Mouse (Mus musculus) intestine, embryonic 15.5 days (tissue): ENCODE measurements around the gene Nup133. TPM values are rescaled to one million over a fixed set of nuclear protein-coding genes. Genes with fewer than 3 reads are reported as not detected.

Experiments
- ATAC-seq: fragments of 200-750 bp; cut with Nextera tagmentation; 2 replicates; pipeline ENCODE4 v1.8.0; 2017; ENCODE audit warnings: moderate TSS enrichment, moderate library complexity
- H3K27ac ChIP-seq: fragments of 300-500 bp; sonication (generic); 2 replicates; pipeline ENCODE4 v1.5.1; 2015; ENCODE audit warnings: mild to moderate bottlenecking, inconsistent platforms
- H3K27me3 ChIP-seq: fragments of 300-500 bp; sonication (generic); replicated peaks from 2 replicates; pipeline ENCODE4 v1.6.1; 2015; ENCODE audit warnings: inconsistent platforms
- H3K36me3 ChIP-seq: fragments of 300-500 bp; sonication (generic); 2 replicates; pipeline ENCODE4 v1.6.1; 2015; ENCODE audit warnings: inconsistent platforms
- H3K4me1 ChIP-seq: fragments of 300-500 bp; sonication (generic); replicated peaks from 2 replicates; pipeline ENCODE4 v1.6.1; 2015; ENCODE audit warnings: inconsistent platforms
- H3K4me2 ChIP-seq: fragments of 300-500 bp; sonication (generic); replicated peaks from 2 replicates; pipeline ENCODE4 v1.6.1; 2015; ENCODE audit warnings: mild to moderate bottlenecking, inconsistent platforms
- H3K4me3 ChIP-seq: fragments of 300-500 bp; sonication (generic); replicated peaks from 2 replicates; pipeline ENCODE4 v1.5.1; 2015; ENCODE audit warnings: inconsistent platforms
- H3K9ac ChIP-seq: fragments of 300-500 bp; sonication (generic); 2 replicates; pipeline ENCODE4 v1.6.1; 2015; ENCODE audit warnings: inconsistent platforms
- H3K9me3 ChIP-seq: fragments of 300-500 bp; sonication (generic); 2 replicates; pipeline ENCODE4 v1.6.1; 2016; ENCODE audit warnings: inconsistent platforms
- WGBS: fragments of 180-500 bp; shearing (Covaris S2); methylation state at CpG from one replicate; pipeline ENCODE4 v1.1.7; 2015; 5-methylcytosine and 5-hydroxymethylcytosine counted together
- polyA plus RNA-seq: library from polyadenylated mRNA; unstranded; fragments of >200 nt; fragmentation: Nextera tagmentation; extraction: Ambion mirVana; gene quantifications from 2 replicates; pipeline ENCODE4 v1.2.1, GENCODE M21; 2015

Nup133 gene
- polyA plus RNA-seq, 1 experiment from 2014 or later, result 34.0 TPM

GRCm38 (mm10) chr8:123950077-123950802 lies 1.2 kb upstream of the Nup133 start:
- Histone ChIP-seq H3K9me3 (no peaks in the 10 kb centered on the region), H3K27me3 (no peaks in the 10 kb centered on the region), H3K4me3 (peak overlapping the region; percentile 100), H3K36me3 (peaks cover 9% of the 10 kb centered on the region), H3K9ac (peak overlapping the region; percentile 89), H3K4me2 (peak overlapping the region; percentile 94), H3K27ac (peak overlapping the region; percentile 90; the same call in 1 of the 2 replicates), H3K4me1 (peaks cover 5% of the 10 kb centered on the region)
- peak; percentile 42 for ATAC-seq
- 28% methylated on average over 10 of the region's 10 CpGs for WGBS

GRCm38 (mm10) chr8:123949686-123949986 lies 571 bp upstream of the Nup133 start:
- 2% methylated on average over 10 of the region's 10 CpGs for WGBS
- peak; percentile 48 for ATAC-seq
- Histone ChIP-seq H3K9ac (peak overlapping the region; percentile 89), H3K4me3 (peak overlapping the region; percentile 100), H3K9me3 (no peaks in the 10 kb centered on the region), H3K4me1 (peaks cover 5% of the 10 kb centered on the region), H3K4me2 (peak overlapping the region; percentile 94), H3K27ac (peak overlapping the region; percentile 90), H3K36me3 (peaks cover 9% of the 10 kb centered on the region), H3K27me3 (no peaks in the 10 kb centered on the region)

- ATAC-seq, result no peak
- no peak overlapping the region for H3K27ac ChIP-seq
- no peak overlapping the region for H3K4me2 ChIP-seq
- no peak overlapping the region for H3K4me3 ChIP-seq
- 92% methylated on average over 7 of the region's 7 CpGs for WGBS
- H3K9ac ChIP-seq, result no peak overlapping the region
- no peaks in the 10 kb centered on the region for H3K4me1 ChIP-seq
- peaks cover 28% of the 10 kb centered on the region for H3K36me3 ChIP-seq
- no peaks in the 10 kb centered on the region for H3K27me3 ChIP-seq
- no peaks in the 10 kb centered on the region for H3K9me3 ChIP-seq
Observed at GRCm38 (mm10) chr8:123929026-123929425, 20.0 kb downstream of the Nup133 start.

DNA sequence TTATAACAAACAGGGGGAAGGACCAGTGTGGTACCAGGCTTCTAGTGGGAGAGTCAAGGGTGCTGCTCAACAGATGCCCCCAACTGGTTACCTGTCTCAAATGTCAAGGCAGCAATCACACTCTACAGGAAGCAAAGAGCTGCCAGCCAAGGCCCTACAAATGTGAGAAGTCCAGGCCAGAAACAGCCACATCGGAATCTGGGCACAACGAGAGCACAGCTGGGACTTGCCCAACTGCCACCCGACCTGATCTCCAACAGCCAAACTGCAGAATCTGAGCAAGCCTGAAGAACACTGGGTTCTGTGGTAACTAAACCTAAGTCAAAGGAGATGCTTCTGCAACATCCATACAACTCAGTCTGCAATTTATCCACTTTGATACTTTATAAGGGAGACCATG lies 23.4 kb downstream of the Nup133 start:
- Histone ChIP-seq H3K27ac (no peak overlapping the region), H3K9ac (no peak overlapping the region), H3K4me1 (no peaks in the 10 kb centered on the region), H3K4me2 (no peak overlapping the region), H3K4me3 (no peak overlapping the region), H3K9me3 (no peaks in the 10 kb centered on the region), H3K36me3 (peaks cover 50% of the 10 kb centered on the region), H3K27me3 (no peaks in the 10 kb centered on the region)
- WGBS, result 85% methylated on average over 3 of the region's 3 CpGs
- no peak for ATAC-seq

DNA sequence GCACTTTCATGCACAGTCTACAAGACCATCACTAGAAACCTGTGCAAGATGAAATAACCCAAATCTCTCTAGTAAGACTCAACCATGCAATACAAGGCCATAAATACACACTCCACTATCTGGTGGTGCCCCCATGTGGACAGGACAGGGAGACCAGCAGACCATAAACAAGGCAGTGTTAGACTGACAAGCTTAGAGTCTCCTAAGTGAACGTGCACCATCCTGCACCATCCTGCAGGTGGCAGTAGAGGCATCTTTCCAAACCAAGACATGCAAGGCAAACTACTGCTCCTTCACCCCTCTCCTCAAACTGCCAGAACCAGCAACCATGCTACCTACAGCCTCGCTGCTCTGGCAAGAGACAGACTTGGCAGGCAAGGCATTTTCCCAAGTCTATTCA lies 24.3 kb downstream of the Nup133 start:
- 9% methylated on average over 2 of the region's 2 CpGs for WGBS
- Histone ChIP-seq H3K4me1 (no peaks in the 10 kb centered on the region), H3K4me2 (no peak overlapping the region), H3K9me3 (no peaks in the 10 kb centered on the region), H3K27me3 (no peaks in the 10 kb centered on the region), H3K36me3 (peaks cover 44% of the 10 kb centered on the region), H3K27ac (no peak overlapping the region), H3K9ac (no peak overlapping the region), H3K4me3 (no peak overlapping the region)
- ATAC-seq, result peak; percentile 77

DNA sequence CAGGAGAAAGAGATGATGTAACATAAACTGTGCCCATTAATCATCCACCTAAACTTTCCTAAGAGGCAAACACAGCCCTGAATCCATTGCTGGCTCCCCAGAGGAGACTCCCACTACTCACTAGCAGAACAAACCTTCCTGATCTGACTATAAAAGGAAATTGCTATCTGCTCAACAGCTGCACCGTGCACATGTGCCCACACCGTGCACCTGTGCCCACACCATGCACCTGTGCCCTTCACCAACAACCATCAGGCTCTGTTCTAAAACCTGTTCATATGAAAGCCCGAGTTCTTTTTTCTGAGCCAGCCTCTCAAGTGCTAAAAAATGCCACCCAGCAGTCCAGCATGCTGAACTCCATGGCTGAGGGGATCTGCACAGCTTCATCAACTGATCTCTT lies 34.4 kb downstream of the Nup133 start:
- Histone ChIP-seq H3K4me2 (no peak overlapping the region), H3K36me3 (peaks cover 28% of the 10 kb centered on the region), H3K9ac (no peak overlapping the region), H3K27ac (no peak overlapping the region), H3K9me3 (no peaks in the 10 kb centered on the region), H3K4me3 (no peak overlapping the region), H3K4me1 (no peaks in the 10 kb centered on the region), H3K27me3 (no peaks in the 10 kb centered on the region)
- no peak for ATAC-seq
- 97% methylated on average over 3 of the region's 3 CpGs for WGBS

GRCm38 (mm10) chr8:123912265-123912664 lies 36.8 kb downstream of the Nup133 start:
- no peak for ATAC-seq
- no peak overlapping the region for H3K27ac ChIP-seq
- no peaks in the 10 kb centered on the region for H3K27me3 ChIP-seq
- 87% methylated on average over 4 of the region's 4 CpGs for WGBS
- no peak overlapping the region for H3K4me3 ChIP-seq
- H3K4me1 ChIP-seq, result no peaks in the 10 kb centered on the region
- peaks cover 23% of the 10 kb centered on the region for H3K36me3 ChIP-seq
- no peaks in the 10 kb centered on the region for H3K9me3 ChIP-seq
- H3K4me2 ChIP-seq, result no peak overlapping the region
- H3K9ac ChIP-seq, result no peak overlapping the region

GRCm38 (mm10) chr8:123907604-123908003 lies 41.5 kb downstream of the Nup133 start:
- no peak overlapping the region for H3K4me3 ChIP-seq
- H3K36me3 ChIP-seq, result peaks cover 36% of the 10 kb centered on the region
- H3K9me3 ChIP-seq, result no peaks in the 10 kb centered on the region
- H3K27ac ChIP-seq, result no peak overlapping the region
- no peaks in the 10 kb centered on the region for H3K4me1 ChIP-seq
- no peak overlapping the region for H3K4me2 ChIP-seq
- no peak overlapping the region for H3K9ac ChIP-seq
- H3K27me3 ChIP-seq, result no peaks in the 10 kb centered on the region
- ATAC-seq, result no peak
- WGBS, result 87% methylated on average over 6 of the region's 6 CpGs

DNA sequence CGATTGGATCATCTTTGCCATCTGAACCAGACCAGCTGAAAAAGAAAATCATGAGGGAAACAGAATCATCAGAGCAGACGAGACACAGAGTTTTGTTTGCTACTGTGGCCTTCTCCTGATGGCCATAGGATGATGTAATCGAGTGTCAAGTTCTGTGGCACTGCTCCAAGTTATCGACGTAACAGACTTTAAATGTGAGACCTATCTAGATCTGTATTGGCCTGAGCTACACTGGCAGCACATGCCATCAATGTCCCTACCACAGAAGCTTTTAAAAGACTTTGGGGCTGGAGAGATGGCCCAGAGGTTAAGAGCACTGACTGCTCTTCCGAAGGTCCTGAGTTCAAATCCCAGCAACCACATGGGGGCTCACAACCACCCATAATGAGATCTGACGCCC lies 46.4 kb downstream of the Nup133 start:
- WGBS, result 80% methylated on average over 7 of the region's 7 CpGs
- no peak for ATAC-seq
- no peak overlapping the region for H3K27ac ChIP-seq
- no peak overlapping the region for H3K9ac ChIP-seq
- no peaks in the 10 kb centered on the region for H3K9me3 ChIP-seq
- peaks cover 38% of the 10 kb centered on the region for H3K36me3 ChIP-seq
- H3K4me3 ChIP-seq, result no peak overlapping the region
- no peak overlapping the region for H3K4me2 ChIP-seq
- H3K27me3 ChIP-seq, result no peaks in the 10 kb centered on the region
- no peaks in the 10 kb centered on the region for H3K4me1 ChIP-seq

DNA sequence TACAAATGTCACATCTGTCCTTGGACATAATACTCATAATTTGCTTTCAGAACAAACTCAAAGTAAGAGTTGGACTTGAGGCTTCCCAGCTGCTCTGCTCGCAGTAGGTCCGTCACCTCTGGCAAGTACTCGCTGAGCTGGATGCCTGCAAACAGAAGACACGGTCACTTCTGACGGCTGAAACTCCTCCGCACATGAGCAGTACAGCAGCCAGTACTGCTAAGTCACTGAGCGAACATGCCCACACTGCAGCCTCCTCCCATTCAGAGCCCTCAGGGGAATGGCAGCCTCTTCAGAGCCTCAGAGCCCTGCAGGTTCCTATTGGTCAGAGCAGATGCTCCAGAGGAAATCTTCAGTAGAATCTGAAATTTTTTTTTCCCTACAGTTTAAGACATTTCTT lies 49.7 kb downstream of the Nup133 start:
- no peak overlapping the region for H3K4me3 ChIP-seq

GRCm38 (mm10) chr8:123898576-123898975 lies 50.5 kb downstream of the Nup133 start:
- no peak for ATAC-seq

More for the DNA sequence above, 49.7 kb downstream of the Nup133 start:
- WGBS, result 85% methylated on average over 7 of the region's 7 CpGs
- Histone ChIP-seq H3K9ac (no peak overlapping the region), H3K4me2 (no peak overlapping the region), H3K27me3 (peaks cover 19% of the 10 kb centered on the region), H3K9me3 (no peaks in the 10 kb centered on the region), H3K4me1 (0 out of 2 replicates have a peak, but pooled peaks cover 5% of the 10 kb centered on the region), H3K27ac (no peak overlapping the region), H3K36me3 (peaks cover 32% of the 10 kb centered on the region; the same call in 1 of the 2 replicates)
- ATAC-seq, result no peak

GRCm38 (mm10) chr8:123896774-123897173 lies 52.3 kb downstream of the Nup133 start:
- H3K27ac ChIP-seq, result no peak overlapping the region
- H3K4me1 ChIP-seq, result 0 out of 2 replicates have a peak, but pooled peaks cover 10% of the 10 kb centered on the region
- H3K4me2 ChIP-seq, result peak overlapping the region; percentile 7; the same call in 1 of the 2 replicates
- ATAC-seq, result no peak
- H3K27me3 ChIP-seq, result peaks cover 45% of the 10 kb centered on the region
- peaks cover 10% of the 10 kb centered on the region; the same call in 1 of the 2 replicates for H3K36me3 ChIP-seq
- H3K9me3 ChIP-seq, result no peaks in the 10 kb centered on the region
- no peak overlapping the region for H3K4me3 ChIP-seq
- WGBS, result 54% methylated on average over 10 of the region's 10 CpGs
- no peak overlapping the region for H3K9ac ChIP-seq

More at GRCm38 (mm10) chr8:123898576-123898975, 50.5 kb downstream of the Nup133 start:
- Histone ChIP-seq H3K4me1 (0 out of 2 replicates have a peak, but pooled peaks cover 5% of the 10 kb centered on the region), H3K9me3 (no peaks in the 10 kb centered on the region), H3K27me3 (peaks cover 27% of the 10 kb centered on the region), H3K9ac (no peak overlapping the region), H3K4me3 (no peak overlapping the region), H3K36me3 (peaks cover 24% of the 10 kb centered on the region; the same call in 1 of the 2 replicates), H3K27ac (no peak overlapping the region), H3K4me2 (no peak overlapping the region)
- 84% methylated on average over 5 of the region's 5 CpGs for WGBS

DNA sequence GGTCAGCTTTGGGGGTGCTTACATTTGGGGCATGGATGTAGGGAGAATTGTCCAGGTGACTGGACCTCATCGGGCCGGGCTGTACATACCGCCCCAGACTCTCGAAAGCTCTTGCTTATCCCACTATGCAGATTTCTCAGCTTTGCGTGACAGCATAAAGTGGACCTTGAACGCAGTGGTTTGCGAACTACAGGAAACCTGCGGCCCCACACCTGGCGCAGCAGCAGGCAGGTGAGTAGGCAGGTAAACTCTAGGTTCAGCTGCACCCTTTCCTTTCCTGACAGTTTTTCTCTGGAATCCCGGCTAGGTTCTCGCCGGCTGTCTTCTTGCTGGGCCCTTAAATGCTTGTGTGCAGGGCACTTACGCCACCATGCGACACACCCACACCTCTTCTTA lies 52.7 kb downstream of the Nup133 start:
- peak; percentile 41; the same call in 1 of the 2 replicates for ATAC-seq
- Histone ChIP-seq H3K9me3 (no peaks in the 10 kb centered on the region), H3K27ac (no peak overlapping the region), H3K4me1 (0 out of 2 replicates have a peak, but pooled peaks cover 14% of the 10 kb centered on the region), H3K36me3 (peaks cover 8% of the 10 kb centered on the region; the same call in 1 of the 2 replicates), H3K4me2 (peak overlapping the region; percentile 7; the same call in 1 of the 2 replicates), H3K27me3 (peaks cover 49% of the 10 kb centered on the region), H3K9ac (no peak overlapping the region), H3K4me3 (no peak overlapping the region)
- WGBS, result 43% methylated on average over 14 of the region's 14 CpGs
